Mouse (Mus musculus) E14TG2a.4 (cell line): Measurements from ENCODE around the gene Zfp398.

ENCODE experiments used
- CTCF ChIP-seq: conservative IDR thresholded peaks from 2 replicates; pipeline ENCODE4 v1.5.1; 2014; ENCODE audit warnings: low read length
- POU5F1 ChIP-seq: IDR thresholded peaks from 2 replicates; pipeline ENCODE4 v1.6.1; 2014; ENCODE audit warnings: low read length, borderline replicate concordance

DNA sequence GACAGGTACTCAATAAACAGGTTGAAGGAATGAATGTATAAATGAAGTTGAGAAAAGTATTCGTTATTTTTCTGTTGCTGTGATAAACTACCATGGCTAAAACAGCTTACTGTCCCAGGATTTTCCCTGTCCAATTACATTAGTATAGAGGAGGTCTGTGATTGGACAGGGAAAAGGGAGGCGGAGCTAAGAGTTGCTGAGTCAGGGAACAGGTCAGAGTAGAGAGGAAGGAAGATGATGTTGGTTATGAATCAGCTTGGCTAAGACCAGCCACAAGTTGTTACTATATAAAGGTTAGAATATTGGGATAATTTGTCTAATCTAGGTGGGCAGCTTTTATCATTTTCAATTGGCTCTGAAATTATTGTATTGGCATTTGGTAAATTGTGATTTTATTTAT, 44.7 kb upstream of the Zfp398 start:
- TF ChIP-seq POU5F1: no peak
- no peak for TF ChIP-seq CTCF
